Mouse (Mus musculus) C2C12 (cell line): ENCODE measurements around the gene Asic1. TPM values are rescaled to one million over a fixed set of nuclear protein-coding genes. Genes with fewer than 3 reads are reported as not detected.

Experiments used
- H3K27me3 ChIP-seq: one replicate; pipeline ENCODE4 v1.6.1; 2011; ENCODE audit not compliant: control insufficient read depth, insufficient read depth, insufficient read length
- H3K36me3 ChIP-seq: one replicate; pipeline ENCODE4 v1.6.1; 2011; ENCODE audit not compliant: control insufficient read depth, insufficient read depth
- H3K4me3 ChIP-seq: one replicate; pipeline ENCODE4 v1.5.1; 2011; ENCODE audit warnings: mild to moderate bottlenecking, control low read depth; ENCODE audit not compliant: poor library complexity, insufficient read depth, severe bottlenecking
- H3K79me2 ChIP-seq: one replicate; pipeline ENCODE4 v1.6.1; 2011; ENCODE audit not compliant: control insufficient read depth, insufficient read depth
- H3K79me3 ChIP-seq: one replicate; pipeline ENCODE4 v1.6.1; 2011; ENCODE audit warnings: low read depth, control low read depth
- H3ac ChIP-seq: one replicate; pipeline ENCODE3; 2011; ENCODE audit warnings: low read depth; ENCODE audit not compliant: control insufficient read depth, insufficient read length
- CEBPB ChIP-seq: IDR thresholded peaks from one replicate; pipeline ENCODE4 v1.6.1; 2011; ENCODE audit warnings: low read depth, mild to moderate bottlenecking, control low read depth, moderate library complexity
- CTCF ChIP-seq: IDR thresholded peaks from one replicate; pipeline ENCODE4 v1.5.1; 2011; ENCODE audit not compliant: control insufficient read depth, insufficient read depth, insufficient read length
- FOSL1 ChIP-seq: IDR thresholded peaks from one replicate; pipeline ENCODE4 v1.8.0; 2011; ENCODE audit warnings: mild to moderate bottlenecking, low read length; ENCODE audit not compliant: poor library complexity, insufficient read depth, severe bottlenecking
- MAX ChIP-seq: IDR thresholded peaks from one replicate; pipeline ENCODE4 v1.6.1; 2011; ENCODE audit warnings: mild to moderate bottlenecking, control low read depth
- MYOD1 ChIP-seq: IDR thresholded peaks from one replicate; pipeline ENCODE4 v1.6.1; 2011; ENCODE audit warnings: low read depth; ENCODE audit not compliant: control insufficient read depth, insufficient read length
- MYOG ChIP-seq: IDR thresholded peaks from one replicate; pipeline ENCODE4 v1.6.1; 2011; ENCODE audit not compliant: control insufficient read depth, insufficient read length; ENCODE audit errors: extremely low read depth
- USF1 ChIP-seq: IDR thresholded peaks from one replicate; pipeline ENCODE4 v1.6.1; 2011; ENCODE audit warnings: low read depth, mild to moderate bottlenecking, control low read depth, moderate library complexity
- polyA plus RNA-seq: library from polyadenylated mRNA; unstranded; fragments of >200 nt; fragmentation: generic; extraction: Trizol; gene quantifications from one replicate; pipeline ENCODE4 v1.2.1, GENCODE M21; 2012; ENCODE audit warnings: missing spikeins

The Asic1 gene
- polyA plus RNA-seq, 1 experiment: 2.2 TPM

GRCm38 (mm10) chr15:99688712-99689111 is 18.5 kb downstream of the Asic1 start:
- no peak for TF ChIP-seq MYOG
- no peak for TF ChIP-seq MAX
- TF ChIP-seq FOSL1: no peak
- peak; percentile 92 for TF ChIP-seq CTCF
- no peaks in the 10 kb centered on the region for H3K79me3 ChIP-seq
- peaks cover 42% of the 10 kb centered on the region for H3K27me3 ChIP-seq

GRCm38 (mm10) chr15:99690924-99691323 is 20.8 kb downstream of the Asic1 start:
- H3K79me2 ChIP-seq: no peaks in the 10 kb centered on the region
- no peak overlapping the region for H3ac ChIP-seq
- no peak for TF ChIP-seq USF1
- no peak overlapping the region for H3K4me3 ChIP-seq
- H3K36me3 ChIP-seq: no peaks in the 10 kb centered on the region
- peaks cover 55% of the 10 kb centered on the region for H3K27me3 ChIP-seq
- H3K79me3 ChIP-seq: no peaks in the 10 kb centered on the region

More at GRCm38 (mm10) chr15:99688712-99689111, 18.5 kb downstream of the Asic1 start:
- Histone ChIP-seq H3ac (no peak overlapping the region), H3K36me3 (no peaks in the 10 kb centered on the region), H3K79me2 (no peaks in the 10 kb centered on the region), H3K4me3 (no peak overlapping the region)

GRCm38 (mm10) chr15:99691976-99692375 is 21.8 kb downstream of the Asic1 start:
- Histone ChIP-seq H3K79me3 (no peaks in the 10 kb centered on the region), H3K36me3 (no peaks in the 10 kb centered on the region), H3K4me3 (no peak overlapping the region), H3K79me2 (no peaks in the 10 kb centered on the region), H3ac (no peak overlapping the region), H3K27me3 (peaks cover 57% of the 10 kb centered on the region)
- no peak for TF ChIP-seq FOSL1
- TF ChIP-seq MYOD1: no peak
- TF ChIP-seq CTCF: no peak
- TF ChIP-seq CEBPB: no peak
- TF ChIP-seq MYOG: no peak
- no peak for TF ChIP-seq MAX
- TF ChIP-seq USF1: no peak

DNA sequence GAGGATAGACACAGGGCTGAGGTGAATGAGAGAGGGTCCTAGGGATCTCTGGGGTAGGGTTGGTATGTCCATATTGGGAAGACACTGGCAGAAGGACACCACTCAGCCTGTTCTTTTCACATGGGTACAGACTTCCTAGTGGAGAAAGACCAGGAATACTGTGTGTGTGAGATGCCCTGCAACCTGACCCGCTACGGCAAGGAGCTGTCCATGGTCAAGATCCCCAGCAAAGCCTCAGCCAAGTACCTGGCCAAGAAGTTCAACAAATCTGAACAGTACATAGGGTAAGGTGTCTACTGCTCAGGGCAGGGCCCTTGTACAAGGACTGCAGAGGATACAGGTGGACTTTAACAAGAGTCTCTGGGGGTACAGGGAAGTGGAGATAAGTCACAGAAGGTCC is 27.1 kb downstream of the Asic1 start:
- TF ChIP-seq MYOD1 (no peak), MYOG (no peak), FOSL1 (no peak), USF1 (no peak), CEBPB (no peak), CTCF (no peak), MAX (no peak)
- H3ac ChIP-seq: no peak overlapping the region
- H3K79me2 ChIP-seq: peaks cover 22% of the 10 kb centered on the region
- H3K4me3 ChIP-seq: no peak overlapping the region
- no peaks in the 10 kb centered on the region for H3K36me3 ChIP-seq
- peaks cover 46% of the 10 kb centered on the region for H3K27me3 ChIP-seq
- no peaks in the 10 kb centered on the region for H3K79me3 ChIP-seq

DNA sequence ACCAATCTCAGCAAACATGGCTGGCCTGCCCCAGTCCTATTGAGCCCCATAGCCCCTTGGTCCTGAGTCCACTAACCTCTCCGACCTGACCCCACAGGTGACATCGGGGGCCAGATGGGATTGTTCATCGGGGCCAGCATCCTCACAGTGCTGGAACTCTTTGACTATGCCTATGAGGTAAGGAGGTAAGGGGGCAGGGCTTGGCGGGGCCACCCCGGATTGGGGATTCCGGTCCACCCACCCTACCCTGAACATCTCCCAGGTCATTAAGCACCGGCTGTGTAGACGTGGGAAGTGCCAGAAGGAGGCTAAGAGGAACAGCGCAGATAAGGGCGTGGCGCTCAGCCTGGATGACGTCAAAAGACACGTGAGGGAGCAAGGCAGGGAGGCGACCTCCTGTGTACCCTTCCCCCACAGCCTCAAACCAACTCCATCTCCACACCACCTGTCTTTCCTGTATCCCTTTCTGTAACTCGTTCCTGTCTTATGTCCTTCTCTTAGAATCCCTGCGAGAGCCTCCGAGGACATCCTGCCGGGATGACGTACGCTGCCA is 28.4 kb downstream of the Asic1 start:
- no peak overlapping the region for H3K4me3 ChIP-seq
- peaks cover 7% of the 10 kb centered on the region for H3K79me3 ChIP-seq
- H3ac ChIP-seq: no peak overlapping the region
- H3K79me2 ChIP-seq: peaks cover 35% of the 10 kb centered on the region
- H3K36me3 ChIP-seq: peaks cover 5% of the 10 kb centered on the region
- H3K27me3 ChIP-seq: peaks cover 33% of the 10 kb centered on the region
- peak; percentile 46 for TF ChIP-seq USF1
- TF ChIP-seq MYOG: no peak

DNA sequence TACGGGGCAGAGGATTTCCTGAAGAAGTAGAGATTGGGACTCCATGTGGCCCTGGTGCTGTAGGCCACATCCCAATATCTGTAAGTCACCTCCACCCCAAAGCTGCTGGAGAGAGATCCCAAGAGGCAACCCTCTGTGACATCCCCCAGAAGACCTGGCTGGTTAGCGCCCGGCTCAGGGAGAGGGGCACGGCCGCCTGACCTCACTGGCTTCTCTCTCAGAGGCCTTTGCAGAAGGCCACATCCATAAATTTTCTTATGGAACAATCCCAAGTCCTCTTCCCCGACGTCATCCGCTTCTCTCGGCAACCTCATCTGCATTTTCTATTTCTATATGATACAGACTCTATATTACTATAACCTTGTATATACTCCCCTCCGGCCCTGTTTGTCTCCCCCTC is 29.5 kb downstream of the Asic1 start:
- TF ChIP-seq MYOD1 (no peak), CEBPB (no peak), USF1 (no peak), MAX (no peak), CTCF (no peak), MYOG (no peak), FOSL1 (no peak)
- no peak overlapping the region for H3ac ChIP-seq
- H3K79me2 ChIP-seq: peaks cover 43% of the 10 kb centered on the region
- H3K36me3 ChIP-seq: peaks cover 16% of the 10 kb centered on the region
- H3K4me3 ChIP-seq: no peak overlapping the region
- H3K27me3 ChIP-seq: peaks cover 22% of the 10 kb centered on the region
- H3K79me3 ChIP-seq: peaks cover 11% of the 10 kb centered on the region
